Mouse (Mus musculus): ENCODE data around the gene Aars2.
A peak's percentile ranks its signal among the peaks of the same experiment; 100 is the strongest.

Gene Aars2

DNA sequence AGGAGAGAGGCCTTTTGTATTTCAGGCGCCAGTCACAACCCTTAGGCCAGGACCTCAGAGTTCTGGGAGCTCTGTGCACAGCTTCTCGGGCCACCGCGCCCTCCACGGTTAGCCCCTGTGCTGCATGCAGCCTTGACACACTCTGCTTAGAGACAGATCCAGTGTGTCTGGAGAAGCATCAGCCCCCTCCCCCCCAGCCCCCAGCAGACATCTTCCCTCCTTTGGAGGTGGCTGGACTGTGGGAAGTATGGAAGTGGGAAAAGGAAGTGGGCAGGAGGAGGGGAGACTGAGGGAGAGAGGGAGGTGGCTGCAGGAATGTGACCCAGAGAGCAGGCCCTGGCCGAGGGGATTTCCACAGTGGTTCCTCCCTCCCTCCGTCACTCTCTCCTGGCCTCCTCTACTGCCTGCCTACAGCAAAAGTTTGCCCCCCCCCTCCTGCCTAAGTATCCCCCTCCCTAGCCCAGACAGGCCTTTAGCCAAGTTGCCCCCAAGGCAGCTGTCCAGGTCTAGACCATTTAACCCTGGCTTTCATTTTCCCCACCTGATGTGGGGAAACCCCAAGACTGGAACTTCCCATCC, 50.7 kb downstream of the Aars2 start:
- no peak for DNase-seq (ENCODE audit: low spot score in 2 of 2)

DNA sequence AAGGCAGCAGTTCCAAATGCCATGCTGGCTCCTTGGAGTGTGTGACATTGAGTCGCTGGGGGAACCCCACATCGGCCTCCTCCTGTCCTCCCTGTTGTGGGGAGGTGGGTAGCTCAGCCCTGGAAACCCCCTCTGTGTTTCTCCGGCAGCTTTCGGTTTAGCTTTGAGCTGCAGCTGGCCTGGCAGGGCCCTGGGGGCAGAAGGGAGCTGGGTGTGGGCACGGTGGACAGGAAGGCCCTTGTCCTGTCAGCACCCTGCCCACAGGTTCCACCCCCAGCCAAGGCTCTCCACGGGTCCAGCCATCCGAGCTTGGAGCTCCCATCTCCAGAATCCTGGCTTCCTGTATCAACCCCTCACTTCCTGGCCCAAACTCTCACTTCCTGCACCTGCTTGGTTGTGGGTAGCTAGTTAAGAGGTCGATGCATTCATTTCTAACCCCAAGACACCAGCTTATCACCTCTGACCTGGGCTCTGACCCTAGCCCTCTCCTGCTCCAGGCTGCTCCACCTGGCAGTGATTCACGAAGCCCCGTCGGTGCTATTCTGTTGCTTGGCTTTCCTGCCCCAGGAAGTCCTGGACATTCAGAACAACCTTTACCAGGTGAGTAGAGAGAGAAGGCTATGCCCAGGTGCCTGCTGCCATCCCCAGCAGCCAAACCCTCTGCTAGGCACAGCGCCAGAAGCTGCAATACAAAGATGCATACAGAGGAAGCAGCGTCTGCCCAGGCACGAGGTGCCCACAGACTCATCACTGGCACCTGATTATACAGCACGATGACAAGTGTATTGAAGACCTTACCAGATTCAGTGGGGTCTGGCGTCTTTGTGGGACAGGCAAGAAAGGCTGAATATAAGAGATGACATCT, 51.6 kb downstream of the Aars2 start:
- no peak for DNase-seq (ENCODE audit: low spot score in 2 of 2)

DNA sequence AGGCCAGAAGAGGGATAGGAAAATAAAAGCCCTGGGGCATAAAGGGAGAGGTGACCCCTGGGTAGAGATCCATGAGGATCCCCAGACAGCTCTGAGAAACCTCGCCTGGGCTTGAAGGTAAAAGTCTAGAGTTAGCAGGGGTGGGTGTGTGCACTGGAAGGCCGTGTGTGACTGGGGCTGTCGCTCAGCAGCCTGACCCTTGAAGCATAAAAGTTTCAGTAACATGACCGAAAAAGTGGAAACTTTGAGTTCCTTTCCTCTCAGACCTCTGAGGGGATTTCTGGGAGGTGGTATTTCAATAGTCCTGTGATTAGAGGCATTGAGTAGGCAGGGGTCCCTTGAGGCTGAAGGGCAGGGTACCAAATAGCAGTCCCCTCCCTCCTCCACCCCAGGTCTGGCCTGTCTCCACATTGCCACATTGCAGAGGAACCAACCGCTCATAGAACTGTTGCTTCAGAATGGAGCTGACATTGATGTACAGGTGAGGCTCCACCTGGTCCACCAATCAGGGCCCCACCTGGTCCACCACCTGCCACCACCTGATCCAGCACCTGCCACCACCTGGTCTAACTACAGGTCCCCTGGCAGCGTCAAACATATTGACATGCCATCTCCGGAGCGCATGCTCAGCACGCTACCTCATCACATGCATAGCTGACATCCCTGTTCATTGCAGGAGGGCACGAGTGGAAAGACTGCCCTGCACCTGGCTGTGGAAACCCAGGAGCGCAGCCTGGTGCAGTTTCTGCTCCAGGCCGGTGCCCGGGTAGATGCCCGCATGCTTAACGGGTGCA, 53.3 kb downstream of the Aars2 start:
- no peak for DNase-seq (ENCODE audit: low spot score in 2 of 2)

DNA sequence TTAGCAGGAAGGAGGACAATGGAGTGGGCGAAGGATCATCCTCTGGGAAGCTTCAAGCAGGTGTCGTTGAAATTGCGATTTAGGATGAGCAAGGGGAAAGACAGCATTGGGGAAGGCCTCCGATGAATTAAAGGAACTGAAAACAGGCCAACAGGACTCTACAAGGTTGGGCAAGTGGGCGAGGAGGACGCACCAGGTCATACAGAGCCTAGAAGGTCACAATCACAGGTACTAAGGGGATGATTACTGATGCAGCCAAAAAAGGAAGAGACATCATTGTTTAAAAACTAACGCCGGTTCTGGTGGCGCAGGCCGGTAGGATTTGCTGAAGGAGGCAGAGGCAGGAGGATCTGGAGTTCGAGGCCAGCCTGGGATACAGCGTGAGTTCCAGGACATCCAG, 56.6 kb downstream of the Aars2 start:
- DNase-seq (ENCODE audit: low spot score in 2 of 2): no peak

DNA sequence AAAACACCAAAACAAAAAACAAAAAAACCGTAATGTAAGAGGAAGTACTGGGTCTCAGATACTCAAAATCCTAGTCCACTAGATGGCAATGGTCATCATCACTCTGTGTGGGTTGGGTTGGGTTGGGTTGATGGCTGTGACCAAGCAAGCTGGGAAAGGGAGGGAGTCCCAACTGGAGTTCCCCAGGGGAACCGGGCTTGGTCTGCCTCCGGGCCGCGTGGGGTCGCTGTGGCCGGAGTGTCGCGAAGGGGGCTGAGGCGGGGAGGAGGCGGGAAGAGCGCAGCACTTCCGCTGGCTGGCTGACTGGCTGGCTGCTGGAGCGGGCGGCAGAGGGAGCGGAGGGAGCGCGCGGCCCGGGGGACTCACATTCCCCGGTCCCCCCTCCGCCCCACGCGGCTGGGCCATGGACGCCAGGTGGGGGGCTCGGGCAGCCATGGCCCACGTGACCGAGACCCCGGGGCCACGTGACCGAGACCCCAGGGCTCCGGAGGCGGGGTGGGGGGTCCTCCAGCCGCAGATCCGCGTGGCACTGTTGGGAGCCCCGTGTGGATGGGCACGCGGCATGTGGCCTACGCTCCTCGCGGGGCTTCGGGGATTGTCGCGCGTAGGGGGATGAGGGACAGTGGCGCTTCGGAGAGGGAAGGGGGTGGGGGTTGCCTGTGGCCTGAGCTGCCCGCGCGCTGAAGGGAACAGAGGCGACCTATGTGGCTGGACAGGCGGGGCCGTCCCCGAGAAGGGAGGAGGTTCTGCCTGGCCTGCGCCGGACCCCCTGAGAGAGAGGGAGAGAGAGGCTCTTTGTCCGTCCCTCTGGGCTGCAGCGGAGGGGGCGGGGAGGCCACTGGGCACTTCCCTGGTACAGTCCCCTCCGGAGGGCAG, 57.3 kb downstream of the Aars2 start, which contains the start of gene Slc35b2:
Slc35b2 (plus strand) TSS at position 220 of the 876 bp plus-strand sequence.
- peak; percentile 91 to 94 for DNase-seq (ENCODE audit: low spot score in 2 of 2)

DNA sequence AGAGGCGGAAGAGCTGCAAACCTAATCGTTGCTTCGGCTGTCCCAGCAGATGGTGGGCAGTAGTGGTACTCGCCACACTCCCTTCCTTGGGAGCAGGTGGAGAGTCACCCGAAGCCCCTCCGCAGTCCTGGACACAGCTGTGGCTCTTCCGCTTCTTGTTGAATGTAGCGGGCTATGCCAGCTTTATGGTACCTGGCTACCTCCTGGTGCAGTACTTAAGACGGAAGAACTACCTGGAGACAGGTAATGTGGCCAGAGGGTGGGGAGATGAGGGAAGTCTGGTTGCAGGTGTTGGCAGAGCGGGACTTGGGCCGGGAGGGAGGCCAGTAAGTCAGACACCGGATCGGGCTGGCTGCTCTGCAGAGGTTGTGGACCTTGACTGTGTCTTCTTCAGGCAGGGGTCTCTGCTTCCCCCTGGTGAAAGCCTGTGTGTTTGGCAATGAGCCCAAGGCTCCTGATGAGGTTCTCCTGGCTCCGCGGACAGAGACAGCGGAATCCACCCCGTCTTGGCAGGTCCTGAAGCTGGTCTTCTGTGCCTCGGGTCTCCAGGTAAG, 58.0 kb downstream of the Aars2 start:
- DNase-seq (ENCODE audit: low spot score in 2 of 2): no peak

DNA sequence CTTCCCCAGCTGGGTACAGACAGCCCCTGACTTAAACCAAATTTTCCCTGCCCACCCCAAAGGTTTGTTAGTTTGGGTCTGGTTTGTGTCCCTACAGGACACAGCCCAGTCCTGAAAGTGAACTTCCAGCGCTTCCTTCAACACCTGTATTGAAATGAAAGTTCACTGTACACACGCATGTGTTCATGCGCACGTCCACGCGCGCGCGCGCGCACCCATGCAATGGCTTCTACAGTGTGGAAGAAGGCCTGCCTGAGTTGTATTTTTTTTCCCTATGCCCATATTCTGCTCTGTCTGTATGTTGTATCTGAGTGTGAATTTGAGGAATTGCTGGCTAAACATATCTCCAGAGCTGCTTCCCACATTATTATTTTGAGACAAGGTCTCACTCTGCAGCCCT, 58.5 kb downstream of the Aars2 start:
- no peak for DNase-seq (ENCODE audit: low spot score in 2 of 2)

DNA sequence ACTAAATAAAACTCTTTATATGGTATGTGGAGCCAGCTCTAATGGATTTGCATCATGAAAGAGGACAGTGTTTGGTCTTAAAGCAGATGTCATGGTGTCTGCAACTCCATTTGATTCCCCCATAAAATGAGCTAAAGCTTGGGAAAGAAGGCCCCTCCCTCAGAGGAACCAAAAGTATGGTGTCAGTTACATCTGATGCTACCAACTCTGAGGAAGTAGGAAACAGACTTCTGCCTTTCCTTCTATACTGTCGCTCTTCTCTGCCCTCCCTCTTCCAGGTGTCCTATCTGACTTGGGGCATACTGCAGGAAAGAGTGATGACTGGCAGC, 59.4 kb downstream of the Aars2 start:
- no peak for DNase-seq (ENCODE audit: low spot score in 2 of 2)

DNA sequence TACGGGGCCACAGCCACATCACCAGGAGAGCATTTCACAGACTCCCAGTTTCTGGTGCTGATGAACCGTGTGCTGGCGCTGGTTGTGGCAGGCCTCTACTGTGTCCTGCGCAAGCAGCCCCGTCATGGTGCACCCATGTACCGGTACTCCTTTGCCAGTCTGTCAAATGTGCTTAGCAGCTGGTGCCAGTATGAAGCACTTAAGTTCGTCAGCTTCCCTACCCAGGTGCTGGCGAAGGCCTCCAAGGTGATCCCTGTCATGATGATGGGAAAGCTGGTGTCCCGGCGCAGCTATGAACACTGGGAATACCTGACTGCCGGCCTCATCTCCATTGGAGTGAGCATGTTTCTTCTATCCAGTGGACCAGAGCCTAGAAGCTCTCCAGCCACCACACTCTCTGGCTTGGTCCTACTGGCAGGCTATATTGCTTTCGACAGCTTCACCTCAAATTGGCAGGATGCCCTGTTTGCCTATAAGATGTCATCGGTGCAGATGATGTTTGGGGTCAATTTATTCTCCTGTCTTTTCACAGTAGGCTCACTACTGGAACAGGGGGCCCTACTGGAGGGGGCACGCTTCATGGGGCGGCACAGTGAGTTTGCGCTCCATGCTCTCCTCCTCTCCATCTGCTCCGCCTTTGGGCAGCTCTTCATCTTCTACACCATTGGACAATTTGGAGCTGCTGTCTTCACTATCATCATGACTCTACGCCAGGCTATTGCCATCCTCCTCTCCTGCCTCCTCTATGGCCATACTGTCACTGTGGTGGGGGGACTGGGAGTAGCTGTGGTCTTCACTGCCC, 59.9 kb downstream of the Aars2 start:
- DNase-seq (ENCODE audit: low spot score in 2 of 2): no peak

DNA sequence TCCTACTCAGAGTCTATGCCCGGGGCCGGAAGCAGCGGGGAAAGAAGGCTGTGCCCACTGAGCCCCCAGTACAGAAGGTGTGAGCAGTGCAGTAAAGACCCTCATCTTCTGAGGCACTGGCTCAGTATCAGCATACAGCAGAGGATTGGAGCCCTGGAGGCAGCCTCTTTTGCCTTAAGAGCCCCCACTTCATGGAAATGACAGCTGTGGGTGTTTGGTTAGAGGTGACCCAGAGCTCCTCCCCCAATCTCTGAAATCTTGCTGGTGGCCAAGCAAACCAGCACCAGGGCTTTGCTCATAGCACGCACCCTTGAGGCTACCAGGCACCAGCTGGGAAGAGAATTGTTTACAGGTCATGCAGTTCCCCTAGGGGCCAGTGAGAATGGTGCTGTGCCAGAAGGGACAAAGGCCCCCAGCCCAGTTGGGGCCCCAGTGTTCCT, 60.5 kb downstream of the Aars2 start:
- no peak for DNase-seq (ENCODE audit: low spot score in 2 of 2)

DNA sequence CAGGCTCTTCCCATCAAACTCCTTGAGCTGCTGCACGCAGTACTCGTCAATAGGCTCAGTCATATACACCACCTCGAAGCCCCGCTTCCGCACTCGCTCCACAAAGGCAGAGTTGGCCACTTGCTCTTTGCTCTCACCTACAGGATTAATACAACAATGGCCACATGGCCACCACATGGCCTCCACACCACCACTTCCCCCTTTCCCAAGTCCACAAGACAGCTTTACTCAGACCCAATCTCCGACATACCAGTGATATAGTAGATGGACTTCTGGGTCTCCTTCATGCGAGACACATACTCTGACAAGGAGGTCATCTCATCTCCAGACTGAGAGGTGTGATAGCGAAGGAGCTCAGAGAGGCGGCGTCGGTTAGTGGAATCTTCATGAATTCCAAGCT, 62.3 kb downstream of the Aars2 start:
- DNase-seq (ENCODE audit: low spot score in 2 of 2): no peak

DNA sequence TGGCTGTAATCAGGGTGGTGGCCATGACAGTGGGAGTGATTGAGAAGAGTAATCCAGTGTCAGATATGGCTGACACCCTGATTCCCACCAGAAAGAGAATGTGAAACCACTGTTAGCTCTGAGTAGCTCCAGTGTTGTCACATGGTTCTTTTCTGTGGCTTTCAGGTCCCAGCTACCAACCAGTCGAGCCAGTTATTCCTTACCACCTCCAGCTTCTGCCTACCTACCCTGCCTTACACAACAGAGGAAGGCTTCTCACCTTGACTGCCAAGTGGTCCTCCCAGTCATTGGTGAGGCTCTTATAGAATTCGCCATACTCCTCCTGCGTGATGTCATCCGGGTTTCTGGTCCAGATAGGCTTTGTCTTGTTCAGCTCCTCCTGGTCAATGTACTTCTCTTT, 63.4 kb downstream of the Aars2 start:
- no peak for DNase-seq (ENCODE audit: low spot score in 2 of 2)
